Mouse (Mus musculus) G1E-ER4 (cell line): Measurements from ENCODE around the gene Tank. TPM values are rescaled to one million over a fixed set of nuclear protein-coding genes. Genes with fewer than 3 reads are reported as not detected.

ENCODE experiments used
- GATA1 ChIP-seq: IDR thresholded peaks from one replicate; pipeline ENCODE4 v1.8.0; 2012; ENCODE audit warnings: low read length, inconsistent platforms
- polyA plus RNA-seq: library from polyadenylated mRNA; stranded (reverse); fragments of >175 nt; gene quantifications from 2 replicates; pipeline ENCODE4 v1.2.3, GENCODE M21; 2012

Tank gene
- polyA plus RNA-seq, 1 experiment: 3.6 TPM

GRCm38 (mm10) chr2:61571343-61571955 lies 6.9 kb upstream of the Tank start:
- TF ChIP-seq GATA1: no peak

- no peak for TF ChIP-seq GATA1
Measured at GRCm38 (mm10) chr2:61576497-61576896, 1.9 kb upstream of the Tank start.

GRCm38 (mm10) chr2:61576928-61577695 lies 1.3 kb upstream of the Tank start:
- no peak for TF ChIP-seq GATA1

GRCm38 (mm10) chr2:61577696-61578062 lies 706 bp upstream of the Tank start:
- no peak for TF ChIP-seq GATA1

- no peak for TF ChIP-seq GATA1
Measured at GRCm38 (mm10) chr2:61579501-61579990, 1.2 kb downstream of the Tank start.

- TF ChIP-seq GATA1: no peak
Measured at GRCm38 (mm10) chr2:61580091-61580490, 1.7 kb downstream of the Tank start.

GRCm38 (mm10) chr2:61580555-61581080 lies 2.2 kb downstream of the Tank start:
- no peak for TF ChIP-seq GATA1

- no peak for TF ChIP-seq GATA1
Measured at GRCm38 (mm10) chr2:61582578-61583315, 4.4 kb downstream of the Tank start.

GRCm38 (mm10) chr2:61585447-61585846 lies 7.1 kb downstream of the Tank start:
- no peak for TF ChIP-seq GATA1

GRCm38 (mm10) chr2:61586166-61586565 lies 7.8 kb downstream of the Tank start:
- TF ChIP-seq GATA1: no peak

GRCm38 (mm10) chr2:61590751-61591150 lies 12.4 kb downstream of the Tank start:
- no peak for TF ChIP-seq GATA1

GRCm38 (mm10) chr2:61592095-61592494 lies 13.7 kb downstream of the Tank start:
- TF ChIP-seq GATA1: no peak

GRCm38 (mm10) chr2:61592699-61593029 lies 14.3 kb downstream of the Tank start:
- no peak for TF ChIP-seq GATA1

- no peak for TF ChIP-seq GATA1
Measured at GRCm38 (mm10) chr2:61593030-61593811, 14.8 kb downstream of the Tank start.

GRCm38 (mm10) chr2:61593871-61594304 lies 15.5 kb downstream of the Tank start:
- TF ChIP-seq GATA1: no peak
